ENCODE assay signal across 8 mouse cellular contexts in genomic region chr10:44003551-44004151, GRCm38 (mm10).
DNase-seq lines count a peak whose midpoint lies in the region; TF ChIP-seq lines count a peak whose summit lies in the region.

No protein-coding gene starts in this region.

- TF ChIP-seq POLR2A in spleen, adult 2 months (IDR thresholded peaks at IDR 0.05; ENCODE audit: low read depth, low read length): no peak

- H3K4me1 ChIP-seq in forebrain, embryonic 10.5 days: peaks cover 39% of the 10 kb centered on the region
- H3K4me1 ChIP-seq in limb, embryonic 10.5 days: peaks cover 35% of the 10 kb centered on the region
- H3K4me1 ChIP-seq in spleen, adult 2 months (ENCODE audit: control insufficient read depth, insufficient read depth, insufficient read length): peaks cover 12% of the 10 kb centered on the region

- under 1% methylated on average over 68 of the region's 68 CpGs for WGBS in forebrain, embryonic 10.5 days
- under 1% methylated on average over 68 of the region's 68 CpGs for WGBS in limb, embryonic 10.5 days
- under 1% methylated on average over 68 of the region's 68 CpGs for WGBS in spleen, adult 2 months

- peak; percentile 80 to 84 for DNase-seq in B cell, adult 2 months
- DNase-seq in T-cell, adult 2 months (ENCODE audit: low spot score): peak; percentile 80
- DNase-seq in forebrain, embryonic 10.5 days (ENCODE audit: extremely low spot score, low spot score): peak; percentile 44
- DNase-seq in heart, postnatal 36 days: peak; percentile 66 to 78
- peak; percentile 65 for DNase-seq in limb, embryonic 10.5 days (ENCODE audit: low spot score)
- DNase-seq in mesoderm, embryonic 11.5 days (ENCODE audit: low read depth, low spot score): peak; percentile 26
- DNase-seq in spleen, adult 2 months (ENCODE audit: low read depth in 1 of 2, low spot score in 2 of 2): peak; percentile 50 to 80
- no peak for DNase-seq in MN1 (ENCODE audit: low spot score)

- H3K27me3 ChIP-seq in forebrain, embryonic 10.5 days (ENCODE audit: poor library complexity, severe bottlenecking): peaks cover 86% of the 10 kb centered on the region
- peaks cover 91% of the 10 kb centered on the region for H3K27me3 ChIP-seq in limb, embryonic 10.5 days (ENCODE audit: low read depth, poor library complexity, severe bottlenecking)
- peaks cover 7% of the 10 kb centered on the region; the same call in 1 of the 2 replicates for H3K27me3 ChIP-seq in spleen, adult 2 months (ENCODE audit: control insufficient read depth, insufficient read depth, low read length)

- peak overlapping the region; percentile 56 for H3K4me3 ChIP-seq in forebrain, embryonic 10.5 days
- H3K4me3 ChIP-seq in limb, embryonic 10.5 days: peak overlapping the region; percentile 55
- H3K4me3 ChIP-seq in spleen, adult 2 months (ENCODE audit: extremely low read depth, insufficient read depth, insufficient read length): peak overlapping the region; percentile 97

- TF ChIP-seq CTCF in spleen, adult 2 months (IDR thresholded peaks at IDR 0.05; ENCODE audit: extremely low read depth, insufficient read depth, insufficient read length, insufficient replicate concordance): peak; percentile 6; the same call in 1 of the 2 replicates

- H3K27ac ChIP-seq in forebrain, embryonic 10.5 days: no peak overlapping the region
- H3K27ac ChIP-seq in limb, embryonic 10.5 days: peak overlapping the region; percentile 77
- peak overlapping the region; percentile 87 for H3K27ac ChIP-seq in spleen, adult 2 months (ENCODE audit: insufficient read depth, low read length)

- H3K9me3 ChIP-seq in forebrain, embryonic 10.5 days: no peaks in the 10 kb centered on the region
- no peaks in the 10 kb centered on the region for H3K9me3 ChIP-seq in limb, embryonic 10.5 days (replicated peaks)

- no peaks in the 10 kb centered on the region for H3K36me3 ChIP-seq in forebrain, embryonic 10.5 days (replicated peaks)
- H3K36me3 ChIP-seq in limb, embryonic 10.5 days: no peaks in the 10 kb centered on the region
- peaks cover 2% of the 10 kb centered on the region; the same call in 1 of the 2 replicates for H3K36me3 ChIP-seq in spleen, adult 2 months (ENCODE audit: control insufficient read depth, insufficient read depth, low read length)

- intact Hi-C loops in heart, postnatal 36 days (cut with DNase I): loop anchor here (2.0 kb wide), 2 partner anchors 49 to 67 kb away; no protein-coding TSS in a partner anchor
